Mouse (Mus musculus) bone marrow macrophage, adult 2 months (primary cell): ENCODE results near the gene Slc38a3.

ENCODE experiments used
- CTCF ChIP-seq: IDR thresholded peaks from 2 replicates; pipeline ENCODE4 v1.5.1; 2012; ENCODE audit warnings: low read depth, mild to moderate bottlenecking, low read length, moderate library complexity
- POLR2A ChIP-seq: IDR thresholded peaks from 2 replicates; pipeline ENCODE4 v1.6.1; 2012; ENCODE audit warnings: mild to moderate bottlenecking, low read depth, low read length, borderline replicate concordance

DNA sequence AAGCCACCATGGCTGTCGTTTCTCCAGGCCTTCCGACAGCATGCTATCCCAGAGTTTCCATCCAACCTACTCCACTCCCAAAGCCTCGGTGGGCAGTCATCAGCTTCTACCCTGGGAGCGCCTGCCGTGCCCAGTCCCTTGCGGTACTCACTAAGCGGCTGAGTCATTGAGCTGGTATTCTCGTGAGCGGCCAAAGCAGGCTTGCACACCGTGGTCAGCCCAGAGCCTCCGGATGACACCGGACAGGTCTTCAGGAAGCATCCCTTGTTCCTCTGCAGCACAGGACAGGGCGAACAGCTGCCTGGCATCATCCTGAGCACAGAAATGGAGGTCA lies 49.8 kb downstream of the Slc38a3 start:
- TF ChIP-seq CTCF (no peak), POLR2A (no peak)
